Mouse (Mus musculus) neutrophil, adult 5-6 weeks (primary cell): ENCODE measurements around the gene Psma3. TPM values are rescaled to one million over a fixed set of nuclear protein-coding genes. Genes with fewer than 3 reads are reported as not detected.

Experiments
- ATAC-seq: fragments of 151-379, 151-347 bp; 2 replicates; pipeline ENCODE4 v1.8.0; 2017; ENCODE audit warnings: mild to moderate bottlenecking, moderate TSS enrichment; ENCODE audit not compliant: insufficient number of reproducible peaks, poor library complexity, low FRiP score, severe bottlenecking; ENCODE audit errors: extremely low read depth
- total RNA-seq: library from RNA; stranded (forward); fragments of 200-1000 nt; gene quantifications from 2 replicates; pipeline ENCODE4 v1.2.3, GENCODE M21; 2017

Gene Psma3
- 156 and 173 TPM in 2 replicates for total RNA-seq

- peak; percentile 97 for ATAC-seq
These were observed at the start of gene Psma3 for GRCm38 (mm10) chr12:70974441-70975266. Gene Psma3, plus strand, starts transcription at chr12:70974621.

- no peak for ATAC-seq
These were observed 44.6 kb upstream of the Psma3 start for GRCm38 (mm10) chr12:70929781-70930180.

- ATAC-seq = no peak
These were observed 37.3 kb upstream of the Psma3 start for GRCm38 (mm10) chr12:70937150-70937549.

GRCm38 (mm10) chr12:70937571-70938384 lies 36.6 kb upstream of the Psma3 start, which contains the start of gene Actr10:
Gene Actr10, plus strand, starts transcription at chr12:70937857.
- ATAC-seq = peak; percentile 92

GRCm38 (mm10) chr12:70940806-70941205 lies 33.6 kb upstream of the Psma3 start:
- ATAC-seq = no peak

GRCm38 (mm10) chr12:70944181-70944580 lies 30.2 kb upstream of the Psma3 start:
- no peak for ATAC-seq

GRCm38 (mm10) chr12:70946585-70947256 lies 27.7 kb upstream of the Psma3 start:
- no peak for ATAC-seq

- no peak for ATAC-seq
These were observed 15.8 kb upstream of the Psma3 start for GRCm38 (mm10) chr12:70958640-70959039.

- ATAC-seq = no peak
These were observed 6.8 kb upstream of the Psma3 start for GRCm38 (mm10) chr12:70967581-70967980.

- peak; percentile 86 for ATAC-seq
These were observed 6.2 kb upstream of the Psma3 start for GRCm38 (mm10) chr12:70968141-70968790.

- peak; percentile 27 for ATAC-seq
These were observed 5.6 kb upstream of the Psma3 start for GRCm38 (mm10) chr12:70968791-70969307.

GRCm38 (mm10) chr12:70969485-70970184 lies 4.8 kb upstream of the Psma3 start:
- peak; percentile 41; the same call in 1 of the 2 replicates for ATAC-seq

- no peak for ATAC-seq
These were observed 590 bp upstream of the Psma3 start for GRCm38 (mm10) chr12:70973831-70974230.

GRCm38 (mm10) chr12:70975406-70975805 lies 985 bp downstream of the Psma3 start:
- no peak for ATAC-seq

- no peak for ATAC-seq
These were observed 1.5 kb downstream of the Psma3 start for GRCm38 (mm10) chr12:70975891-70976290.

GRCm38 (mm10) chr12:70978345-70978744 lies 3.9 kb downstream of the Psma3 start:
- ATAC-seq = no peak

- no peak for ATAC-seq
These were observed 10.6 kb downstream of the Psma3 start for GRCm38 (mm10) chr12:70984855-70985550.
